Mouse (Mus musculus) olfactory bulb, adult 2 months (tissue): ENCODE measurements around the gene Frmd4a.

Experiments used
- CTCF ChIP-seq: fragments of 200-500 bp; IDR thresholded peaks from 2 replicates; pipeline ENCODE4 v1.5.1; 2012; ENCODE audit warnings: low read depth, mild to moderate bottlenecking, low read length, moderate library complexity; ENCODE audit not compliant: insufficient read depth
- POLR2A ChIP-seq: fragments of 200-500 bp; IDR thresholded peaks from 2 replicates; pipeline ENCODE4 v1.6.1; 2012; ENCODE audit warnings: mild to moderate bottlenecking, low read depth, low read length, moderate library complexity; ENCODE audit not compliant: insufficient read depth

DNA sequence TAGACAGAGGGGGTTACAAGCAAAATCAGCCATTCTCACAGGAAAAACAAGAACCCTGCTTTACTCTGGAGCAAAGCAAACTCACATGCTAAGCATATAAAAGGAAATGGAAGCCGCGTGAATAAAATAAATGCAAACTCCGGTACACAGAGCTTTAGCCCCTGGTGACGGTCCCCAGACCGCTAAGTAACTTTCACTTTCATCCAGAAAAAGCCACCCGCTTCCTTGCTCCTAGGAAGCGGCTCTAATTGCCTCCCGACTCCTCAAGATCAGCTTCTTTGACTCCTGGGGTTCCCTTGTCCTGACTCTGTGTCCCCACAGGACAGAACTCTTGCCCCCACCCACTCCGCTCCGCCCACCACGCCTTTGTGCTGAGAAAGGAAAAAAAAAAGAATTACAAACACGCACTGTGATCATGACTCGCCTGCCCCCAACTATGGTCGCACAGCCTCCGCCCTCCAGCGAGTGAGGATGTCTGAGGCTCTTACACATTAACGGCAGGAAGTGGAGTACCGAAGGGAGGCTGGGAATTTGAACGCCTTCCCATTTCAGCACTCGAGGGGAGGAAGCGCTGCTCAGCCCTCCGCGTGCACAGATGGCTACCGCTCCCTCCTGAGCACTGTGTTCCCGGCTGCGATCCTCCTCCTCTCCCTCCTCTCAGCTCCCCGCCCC, 541.8 kb downstream of the Frmd4a start:
- TF ChIP-seq POLR2A (peak; percentile 17; the same call in 1 of the 2 replicates), CTCF (no peak)
